Mouse (Mus musculus) kidney, postnatal 0 days (tissue): ENCODE measurements around the gene Caly. TPM values are rescaled to one million over a fixed set of nuclear protein-coding genes. Genes with fewer than 3 reads are reported as not detected.
A peak's percentile ranks its signal among the peaks of the same experiment; 100 is the strongest.

ENCODE experiments used
- ATAC-seq: fragments of 200-750 bp; cut with Nextera tagmentation; replicated peaks from 2 replicates; pipeline ENCODE4 v1.8.0; 2017; ENCODE audit warnings: low read depth, moderate number of reproducible peaks, moderate TSS enrichment, moderate library complexity; ENCODE audit not compliant: low FRiP score
- DNase-seq: peaks from one replicate; pipeline ENCODE4 v3.0.0-alpha.2; 2016; ENCODE audit warnings: low spot score
- H3K27ac ChIP-seq: fragments of 300-500 bp; sonication (generic); 2 replicates; pipeline ENCODE4 v1.5.1; 2014; ENCODE audit warnings: mild to moderate bottlenecking
- H3K27me3 ChIP-seq: fragments of 300-500 bp; sonication (generic); 2 replicates; pipeline ENCODE4 v1.6.1; 2014; ENCODE audit warnings: low read length, mixed read lengths; ENCODE audit not compliant: insufficient read depth
- H3K36me3 ChIP-seq: fragments of 300-500 bp; sonication (generic); 2 replicates; pipeline ENCODE4 v1.6.1; 2014; ENCODE audit warnings: low read length, mixed read lengths; ENCODE audit not compliant: insufficient read depth
- H3K4me1 ChIP-seq: fragments of 300-500 bp; sonication (generic); replicated peaks from 2 replicates; pipeline ENCODE4 v1.6.1; 2014; ENCODE audit warnings: antibody characterized with exemption, low read length, mixed read lengths; ENCODE audit not compliant: insufficient read depth
- H3K4me2 ChIP-seq: fragments of 300-500 bp; sonication (generic); 2 replicates; pipeline ENCODE4 v1.6.1; 2014; ENCODE audit warnings: mild to moderate bottlenecking, low read length, moderate library complexity, mixed read lengths
- H3K4me3 ChIP-seq: fragments of 300-500 bp; sonication (generic); replicated peaks from 2 replicates; pipeline ENCODE4 v1.5.1; 2014; ENCODE audit warnings: low read depth, low read length
- H3K9ac ChIP-seq: fragments of 300-500 bp; sonication (generic); 2 replicates; pipeline ENCODE4 v1.6.1; 2014; ENCODE audit warnings: low read depth, low read length
- H3K9me3 ChIP-seq: fragments of 300-500 bp; sonication (generic); replicated peaks from 2 replicates; pipeline ENCODE4 v1.6.1; 2016; ENCODE audit warnings: low read length, inconsistent platforms, mixed read lengths
- CTCF ChIP-seq: IDR thresholded peaks from 2 replicates; pipeline ENCODE4 v1.5.1; 2016; ENCODE audit warnings: antibody characterized with exemption, low read depth, mild to moderate bottlenecking, moderate library complexity
- WGBS: fragments of 180-500 bp; shearing (Covaris S2); extraction: QIAGEN DNeasy Blood & Tissue Kit; methylation state at CpG from one replicate; pipeline ENCODE4 v1.1.7; 2014; 5-methylcytosine and 5-hydroxymethylcytosine counted together
- polyA plus RNA-seq: library from polyadenylated mRNA; unstranded; fragments of >200 nt; fragmentation: Nextera tagmentation; extraction: Ambion mirVana; gene quantifications from 2 replicates; pipeline ENCODE4 v1.2.1, GENCODE M21; 2015

Caly gene
- polyA plus RNA-seq, 1 experiment from 2014 or later = 1.1 TPM

- no peak for DNase-seq
- Histone ChIP-seq H3K27ac (no peak overlapping the region), H3K9me3 (no peaks in the 10 kb centered on the region), H3K4me1 (no peaks in the 10 kb centered on the region; the same call in 1 of the 2 replicates), H3K4me3 (no peak overlapping the region), H3K27me3 (no peaks in the 10 kb centered on the region), H3K4me2 (no peak overlapping the region), H3K9ac (no peak overlapping the region), H3K36me3 (no peaks in the 10 kb centered on the region)
- ATAC-seq = no peak
- TF ChIP-seq CTCF = no peak
- 37% methylated on average over 4 of the region's 4 CpGs for WGBS
These were observed 40.4 kb upstream of the Caly start for GRCm38 (mm10) chr7:140122765-140123164.

GRCm38 (mm10) chr7:140121338-140121910 lies 39.1 kb upstream of the Caly start:
- Histone ChIP-seq H3K36me3 (no peaks in the 10 kb centered on the region), H3K27ac (no peak overlapping the region), H3K27me3 (no peaks in the 10 kb centered on the region), H3K4me2 (no peak overlapping the region), H3K4me3 (no peak overlapping the region), H3K9me3 (no peaks in the 10 kb centered on the region), H3K4me1 (no peaks in the 10 kb centered on the region; the same call in 1 of the 2 replicates), H3K9ac (no peak overlapping the region)
- TF ChIP-seq CTCF = no peak
- no peak for DNase-seq
- WGBS = 79% methylated on average over 13 of the region's 13 CpGs
- ATAC-seq = no peak

- Histone ChIP-seq H3K27me3 (no peaks in the 10 kb centered on the region), H3K4me3 (no peak overlapping the region), H3K9ac (no peak overlapping the region), H3K9me3 (no peaks in the 10 kb centered on the region), H3K4me2 (no peak overlapping the region), H3K27ac (no peak overlapping the region), H3K36me3 (no peaks in the 10 kb centered on the region), H3K4me1 (no peaks in the 10 kb centered on the region; the same call in 1 of the 2 replicates)
- no peak for TF ChIP-seq CTCF
- no peak for DNase-seq
- WGBS = 91% methylated on average over 2 of the region's 2 CpGs
- ATAC-seq = no peak
These were observed 38.1 kb upstream of the Caly start for GRCm38 (mm10) chr7:140120484-140120883.

GRCm38 (mm10) chr7:140116329-140117054 lies 34.1 kb upstream of the Caly start, which contains the start of gene Echs1:
Gene Echs1 (minus strand): TSS chr7:140116476.
- peaks cover 13% of the 10 kb centered on the region; the same call in 1 of the 2 replicates for H3K36me3 ChIP-seq
- H3K4me3 ChIP-seq = peak within 1 kb of the TSS; percentile 70
- no peaks in the 10 kb centered on the region for H3K27me3 ChIP-seq
- ATAC-seq (peak; percentile 94), DNase-seq (peak; percentile 94)
- no peak for TF ChIP-seq CTCF
- no peaks in the 10 kb centered on the region; the same call in 1 of the 2 replicates for H3K4me1 ChIP-seq
- H3K27ac ChIP-seq = peak within 1 kb of the TSS; percentile 93
- peak within 1 kb of the TSS; percentile 70 for H3K4me2 ChIP-seq
- peak within 1 kb of the TSS; percentile 80 for H3K9ac ChIP-seq
- H3K9me3 ChIP-seq = no peaks in the 10 kb centered on the region
- 4% methylated on average over 28 of the region's 28 CpGs for WGBS

GRCm38 (mm10) chr7:140115583-140116328 lies 33.4 kb upstream of the Caly start, which contains the start of gene Paox:
Gene Paox (plus strand): TSS chr7:140115799.
- Histone ChIP-seq H3K4me1 (no peaks in the 10 kb centered on the region; the same call in 1 of the 2 replicates), H3K36me3 (peaks cover 18% of the 10 kb centered on the region), H3K9ac (peak within 1 kb of the TSS; percentile 80), H3K27ac (peak within 1 kb of the TSS; percentile 93), H3K4me2 (peak within 1 kb of the TSS; percentile 70), H3K9me3 (no peaks in the 10 kb centered on the region), H3K4me3 (peak within 1 kb of the TSS; percentile 70), H3K27me3 (no peaks in the 10 kb centered on the region)
- DNase-seq (peak; percentile 86), ATAC-seq (peak; percentile 83)
- no peak for TF ChIP-seq CTCF
- WGBS = under 1% methylated on average over 23 of the region's 23 CpGs

- H3K4me3 ChIP-seq = no peak overlapping the region
- no peak overlapping the region for H3K4me2 ChIP-seq
- H3K9me3 ChIP-seq = no peaks in the 10 kb centered on the region
- H3K27me3 ChIP-seq = no peaks in the 10 kb centered on the region
- DNase-seq (no peak), ATAC-seq (no peak)
- no peaks in the 10 kb centered on the region; the same call in 1 of the 2 replicates for H3K4me1 ChIP-seq
- peaks cover 53% of the 10 kb centered on the region for H3K36me3 ChIP-seq
- 71% methylated on average over 3 of the region's 3 CpGs for WGBS
- no peak overlapping the region for H3K27ac ChIP-seq
- no peak overlapping the region for H3K9ac ChIP-seq
- no peak for TF ChIP-seq CTCF
These were observed 29.6 kb upstream of the Caly start for GRCm38 (mm10) chr7:140111943-140112342.
